Mouse (Mus musculus) CH12.LX (cell line): ENCODE data around the gene Hist1h2af. TPM values are rescaled to one million over a fixed set of nuclear protein-coding genes. Genes with fewer than 3 reads are reported as not detected.

ENCODE experiments used
- DNase-seq: peaks from one replicate; pipeline ENCODE4 v3.0.0-alpha.2; 2013; ENCODE audit errors: extremely low read depth
- H3K27ac ChIP-seq: 2 replicates; pipeline ENCODE4 v1.5.1; 2012; ENCODE audit warnings: low read depth, mild to moderate bottlenecking, control low read depth, moderate library complexity; ENCODE audit not compliant: insufficient read depth
- H3K27me3 ChIP-seq: replicated peaks from 2 replicates; pipeline ENCODE3; 2012; ENCODE audit warnings: inconsistent platforms
- H3K36me3 ChIP-seq, 2 experiments: replicated peaks in 1 of 2; 2 replicates each; pipeline versions ENCODE3 to v1.6.1; 2012; ENCODE audit warnings: inconsistent platforms in 1 of 2, low read length in 1 of 2, mild to moderate bottlenecking in 1 of 2, mixed read lengths in 1 of 2, moderate library complexity in 1 of 2; ENCODE audit not compliant: control insufficient read depth in 1 of 2, insufficient read depth in 1 of 2
- H3K4me1 ChIP-seq, 2 experiments: 2 replicates each; pipeline ENCODE4 v1.6.1; 2012; ENCODE audit warnings: inconsistent platforms in 1 of 2, moderate library complexity in 1 of 2; ENCODE audit not compliant: insufficient read depth in 2 of 2, control insufficient read depth in 1 of 2
- H3K4me2 ChIP-seq: 2 replicates; pipeline ENCODE4 v1.6.1; 2012; ENCODE audit warnings: low read depth, mild to moderate bottlenecking, control low read depth; ENCODE audit not compliant: poor library complexity, insufficient read depth, severe bottlenecking
- H3K4me3 ChIP-seq, 3 experiments: fragments of 150-350 bp in 1 of 3; sonication (generic) in 1 of 3; replicated peaks in 1 of 3; 2 replicates each; pipeline versions ENCODE3 to v1.5.1; 2011 to 2012; ENCODE audit warnings: low read depth in 2 of 3, low read length in 2 of 3, mild to moderate bottlenecking in 2 of 3, moderate library complexity in 2 of 3, control low read depth in 1 of 3, improper control_type of control experiment in 1 of 3, inconsistent platforms in 1 of 3, mixed read lengths in 1 of 3; ENCODE audit not compliant: poor library complexity in 1 of 3
- H3K79me2 ChIP-seq: replicated peaks from 2 replicates; pipeline ENCODE4 v1.6.1; 2012; ENCODE audit warnings: mild to moderate bottlenecking, moderate library complexity; ENCODE audit not compliant: control insufficient read depth, poor library complexity, insufficient read depth, severe bottlenecking; ENCODE audit errors: extremely low read depth
- H3K9ac ChIP-seq: 2 replicates; pipeline ENCODE4 v1.6.1; 2012; ENCODE audit warnings: low read depth, mild to moderate bottlenecking, control low read depth, moderate library complexity; ENCODE audit not compliant: insufficient read depth
- H3K9me3 ChIP-seq: replicated peaks from 2 replicates; pipeline ENCODE3; 2012; ENCODE audit warnings: low read length, inconsistent platforms, mixed read lengths
- E2F4 ChIP-seq: IDR thresholded peaks from 2 replicates; pipeline ENCODE4 v1.6.1; 2011; ENCODE audit warnings: low read depth, low read length, improper control_type of control experiment; ENCODE audit not compliant: insufficient replicate concordance
- ELF1 ChIP-seq: IDR thresholded peaks from 2 replicates; pipeline ENCODE4 v1.6.1; 2014; ENCODE audit warnings: low read depth, mild to moderate bottlenecking, inconsistent platforms, low read length, improper control_type of control experiment
- HCFC1 ChIP-seq: IDR thresholded peaks from 2 replicates; pipeline ENCODE4 v1.6.1; 2012; ENCODE audit warnings: low read depth, mild to moderate bottlenecking, inconsistent platforms, low read length, improper control_type of control experiment
- IRF4 ChIP-seq: IDR thresholded peaks from 2 replicates; pipeline ENCODE4 v1.6.1; 2014; ENCODE audit warnings: low read depth, mild to moderate bottlenecking, inconsistent platforms, low read length, improper control_type of control experiment
- JUND ChIP-seq: conservative IDR thresholded peaks from 2 replicates; pipeline ENCODE4 v1.6.1; 2011; ENCODE audit warnings: low read depth, low read length, improper control_type of control experiment
- KAT2A ChIP-seq: IDR thresholded peaks from 2 replicates; pipeline ENCODE4 v1.6.1; 2012; ENCODE audit warnings: low read length, improper control_type of control experiment, inconsistent platforms; ENCODE audit not compliant: insufficient replicate concordance
- MAFK ChIP-seq: IDR thresholded peaks from 2 replicates; pipeline ENCODE4 v1.6.1; 2011; ENCODE audit warnings: low read length, improper control_type of control experiment; ENCODE audit not compliant: insufficient replicate concordance
- MAX ChIP-seq: IDR thresholded peaks from 2 replicates; pipeline ENCODE4 v1.6.1; 2011; ENCODE audit warnings: low read length, improper control_type of control experiment
- MEF2A ChIP-seq: IDR thresholded peaks from 2 replicates; pipeline ENCODE4 v1.6.1; 2014; ENCODE audit warnings: low read depth, mild to moderate bottlenecking, inconsistent platforms, low read length, improper control_type of control experiment, borderline replicate concordance
- MYC ChIP-seq: IDR thresholded peaks from 2 replicates; pipeline ENCODE4 v1.6.1; 2011; ENCODE audit warnings: low read depth, mild to moderate bottlenecking, improper control_type of control experiment, low read length
- NRF1 ChIP-seq: IDR thresholded peaks from 2 replicates; pipeline ENCODE4 v1.6.1; 2014; ENCODE audit warnings: low read depth, mild to moderate bottlenecking, inconsistent platforms, low read length, improper control_type of control experiment, moderate library complexity
- POLR2AphosphoS2 ChIP-seq: IDR thresholded peaks from 2 replicates; pipeline ENCODE4 v1.6.1; 2011; ENCODE audit warnings: low read depth, low read length, improper control_type of control experiment
- RAD21 ChIP-seq: IDR thresholded peaks from 2 replicates; pipeline ENCODE4 v1.6.1; 2011; ENCODE audit warnings: low read depth, mild to moderate bottlenecking, low read length, improper control_type of control experiment, moderate library complexity
- RCOR1 ChIP-seq: conservative IDR thresholded peaks from 2 replicates; pipeline ENCODE4 v1.6.1; 2012; ENCODE audit warnings: low read depth, mild to moderate bottlenecking, inconsistent platforms, low read length, improper control_type of control experiment
- TBP ChIP-seq: conservative IDR thresholded peaks from 2 replicates; pipeline ENCODE4 v1.6.1; 2011; ENCODE audit warnings: low read depth, low read length, improper control_type of control experiment
- USF1 ChIP-seq: IDR thresholded peaks from 2 replicates; pipeline ENCODE4 v1.6.1; 2014; ENCODE audit warnings: low read depth, mild to moderate bottlenecking, inconsistent platforms, low read length, improper control_type of control experiment
- USF2 ChIP-seq: conservative IDR thresholded peaks from 2 replicates; pipeline ENCODE4 v1.6.1; 2011; ENCODE audit warnings: low read depth, low read length, improper control_type of control experiment
- ZC3H11A ChIP-seq: IDR thresholded peaks from 2 replicates; pipeline ENCODE4 v1.6.1; 2012; ENCODE audit warnings: low read depth, mild to moderate bottlenecking, inconsistent platforms, low read length, improper control_type of control experiment
- ZNF384 ChIP-seq: IDR thresholded peaks from 2 replicates; pipeline ENCODE4 v1.6.1; 2012; ENCODE audit warnings: low read depth, low read length, improper control_type of control experiment, inconsistent platforms
- dilution Hi-C: fragments of 300-500 bp; cut with MboI; formaldehyde crosslinking; loops from 2 replicates; pipeline ENCODE4 v1.14.3; 2020; ENCODE audit warnings: low sequenced_read_pairs; ENCODE audit not compliant: extremely low pct_unique_long_range_greater_than_20kb, extremely low pct_ligation_motif_present
- in situ Hi-C: fragments of 300-500 bp; cut with MboI; formaldehyde crosslinking; loops from 3 replicates; pipeline ENCODE4 v1.14.3; 2019; ENCODE audit warnings: low sequenced_read_pairs, low pct_ligation_motif_present, low pct_unique_long_range_greater_than_20kb, mixed read lengths
- polyA plus RNA-seq: library from polyadenylated mRNA; unstranded; fragments of >175 nt; gene quantifications from 2 replicates; pipeline ENCODE4 v1.2.1, GENCODE M21; 2012; ENCODE audit warnings: low read depth; ENCODE audit not compliant: insufficient read length
- total RNA-seq, 2 experiments: library from RNA; depleted of rRNA; stranded (reverse); fragments of 300-350 nt in 1 of 2; fragments of >200 nt in 1 of 2; gene quantifications; 2 replicates each; pipeline ENCODE4 v1.2.3; 2012 to 2014

Gene Hist1h2af
- total and polyA plus RNA-seq, 3 experiments = 57.1 to 932 (median 68.6) TPM

GRCm38 (mm10) chr13:23518885-23519284 lies 14.8 kb upstream of the Hist1h2af start (continued):
- no peak for TF ChIP-seq USF1
- 0 out of 2 replicates have a peak, but pooled peaks have one; percentile 9 for TF ChIP-seq MYC
- TF ChIP-seq USF2 = no peak
- no peak for TF ChIP-seq ZC3H11A
- TF ChIP-seq RAD21 = no peak
- TF ChIP-seq TBP = peak; percentile 99
- TF ChIP-seq, all 38 proteins: peak for 8

- Histone ChIP-seq H3K27ac (no peak overlapping the region), H3K9ac (peak overlapping the region; percentile 60; the same call in 1 of the 2 replicates), H3K9me3 (no peaks in the 10 kb centered on the region), H3K79me2 (no peaks in the 10 kb centered on the region), H3K4me3 (peak overlapping the region; percentile 47 to 58 (median 53)), H3K4me1 (peaks cover 0 to 34% of the 10 kb centered on the region in 2 experiments; a peak in 2 of 4 replicates), H3K36me3 (no peaks in the 10 kb centered on the region), H3K4me2 (peak overlapping the region; percentile 95), H3K27me3 (no peaks in the 10 kb centered on the region)
- dilution Hi-C loops (no loop called here), in situ Hi-C loops (loop anchor here (25.0 kb wide), 1 partner anchor 1582 kb away; the partner anchor contains the start of gene Zfp184)
- peak; percentile 86 for DNase-seq
- TF ChIP-seq KAT2A (peak; percentile 85; the same call in 1 of the 2 replicates), JUND (0 out of 2 replicates have a peak, but pooled peaks have one; percentile 43), IRF4 (no peak), E2F4 (peak; percentile 90), MAFK (peak; percentile 98), TBP (peak; percentile 99), USF1 (no peak), MYC (0 out of 2 replicates have a peak, but pooled peaks have one; percentile 71), RAD21 (no peak), NRF1 (peak; percentile 68), ELF1 (peak; percentile 95)
Observed at GRCm38 (mm10) chr13:23519416-23519815, 14.3 kb upstream of the Hist1h2af start.

- Histone ChIP-seq H3K79me2 (no peaks in the 10 kb centered on the region), H3K4me2 (peak overlapping the region; percentile 71), H3K36me3 (no peaks in the 10 kb centered on the region), H3K27ac (no peak overlapping the region), H3K27me3 (no peaks in the 10 kb centered on the region), H3K4me3 (peak overlapping the region in 2 of 3 experiments; percentile 26 to 35), H3K9me3 (no peaks in the 10 kb centered on the region), H3K4me1 (peaks cover 0 to 41% of the 10 kb centered on the region in 2 experiments; a peak in 2 of 4 replicates), H3K9ac (peak overlapping the region; percentile 19; the same call in 1 of the 2 replicates)
- in situ Hi-C loops = loop anchor here (5.0 to 25.0 kb wide), 3 partner anchors 89 to 1584 kb away; partner anchors contain the start of genes Hist1h2ah, Hist1h2bk and Zfp184
- peak; percentile 97 for TF ChIP-seq MAFK
- TF ChIP-seq RCOR1 = no peak
- peak; percentile 87; the same call in 1 of the 2 replicates for TF ChIP-seq E2F4
- 0 out of 2 replicates have a peak, but pooled peaks have one; percentile 35 for TF ChIP-seq KAT2A
- peak; percentile 66; the same call in 1 of the 2 replicates for TF ChIP-seq NRF1
- no peak for TF ChIP-seq RAD21
- TF ChIP-seq POLR2AphosphoS2 = no peak
- TF ChIP-seq TBP = peak; percentile 100
- TF ChIP-seq JUND = no peak
- TF ChIP-seq MAX = no peak
- no peak for TF ChIP-seq HCFC1
- TF ChIP-seq ZNF384 = peak; percentile 86
- peak; percentile 35; the same call in 1 of the 2 replicates for TF ChIP-seq MEF2A
- peak; percentile 98 for TF ChIP-seq ELF1
- dilution Hi-C loops = no loop called here
- DNase-seq = peak; percentile 85
Observed at GRCm38 (mm10) chr13:23521703-23522102, 12.0 kb upstream of the Hist1h2af start.
